Mouse (Mus musculus) neural tube, embryonic 11.5 days (tissue): ENCODE data around the gene Ssbp2. TPM values are rescaled to one million over a fixed set of nuclear protein-coding genes. Genes with fewer than 3 reads are reported as not detected.

ENCODE experiments used
- ATAC-seq: fragments of 200-750 bp; cut with Nextera tagmentation; 2 replicates; pipeline ENCODE4 v1.8.0; 2017; ENCODE audit warnings: moderate number of reproducible peaks, mild to moderate bottlenecking, moderate TSS enrichment, moderate library complexity; ENCODE audit not compliant: insufficient read depth, low FRiP score, low TSS enrichment
- DNase-seq: peaks from one replicate; pipeline ENCODE4 v3.0.0-alpha.2; 2015; ENCODE audit warnings: low spot score
- H3K27ac ChIP-seq: fragments of 300-500 bp; sonication (generic); 2 replicates; pipeline ENCODE4 v1.5.1; 2014; ENCODE audit warnings: low read depth, mild to moderate bottlenecking, low read length
- H3K27me3 ChIP-seq: fragments of 300-500 bp; sonication (generic); 2 replicates; pipeline ENCODE4 v1.6.1; 2014; ENCODE audit warnings: mild to moderate bottlenecking, low read length, mixed read lengths; ENCODE audit not compliant: control insufficient read depth, insufficient read depth
- H3K36me3 ChIP-seq: fragments of 300-500 bp; sonication (generic); 2 replicates; pipeline ENCODE4 v1.6.1; 2014; ENCODE audit warnings: mild to moderate bottlenecking, low read length, moderate library complexity, mixed read lengths; ENCODE audit not compliant: control insufficient read depth, insufficient read depth
- H3K4me1 ChIP-seq: fragments of 300-500 bp; sonication (generic); 2 replicates; pipeline ENCODE4 v1.6.1; 2014; ENCODE audit warnings: low read length, mixed read lengths; ENCODE audit not compliant: control insufficient read depth, insufficient read depth
- H3K4me2 ChIP-seq: fragments of 300-500 bp; sonication (generic); 2 replicates; pipeline ENCODE4 v1.6.1; 2014; ENCODE audit warnings: low read depth, mild to moderate bottlenecking, moderate library complexity
- H3K4me3 ChIP-seq: fragments of 300-500 bp; sonication (generic); 2 replicates; pipeline ENCODE4 v1.5.1; 2014; ENCODE audit warnings: low read depth, low read length
- H3K9ac ChIP-seq: fragments of 300-500 bp; sonication (generic); 2 replicates; pipeline ENCODE4 v1.6.1; 2014; ENCODE audit warnings: mild to moderate bottlenecking, low read length
- H3K9me3 ChIP-seq: fragments of 300-500 bp; sonication (generic); 2 replicates; pipeline ENCODE4 v1.6.1; 2016; ENCODE audit warnings: low read length; ENCODE audit not compliant: control insufficient read depth
- WGBS: fragments of 180-500 bp; shearing (Covaris S2); extraction: QIAGEN DNeasy Blood & Tissue Kit; methylation state at CpG from one replicate; pipeline ENCODE4 v1.1.7; 2014; 5-methylcytosine and 5-hydroxymethylcytosine counted together
- polyA plus RNA-seq: library from polyadenylated mRNA; unstranded; fragments of >200 nt; fragmentation: Nextera tagmentation; extraction: Ambion mirVana; gene quantifications from 2 replicates; pipeline ENCODE4 v1.2.1, GENCODE M21; 2014

Ssbp2 gene
- polyA plus RNA-seq, 1 experiment from 2014 or later: 146 TPM

DNA sequence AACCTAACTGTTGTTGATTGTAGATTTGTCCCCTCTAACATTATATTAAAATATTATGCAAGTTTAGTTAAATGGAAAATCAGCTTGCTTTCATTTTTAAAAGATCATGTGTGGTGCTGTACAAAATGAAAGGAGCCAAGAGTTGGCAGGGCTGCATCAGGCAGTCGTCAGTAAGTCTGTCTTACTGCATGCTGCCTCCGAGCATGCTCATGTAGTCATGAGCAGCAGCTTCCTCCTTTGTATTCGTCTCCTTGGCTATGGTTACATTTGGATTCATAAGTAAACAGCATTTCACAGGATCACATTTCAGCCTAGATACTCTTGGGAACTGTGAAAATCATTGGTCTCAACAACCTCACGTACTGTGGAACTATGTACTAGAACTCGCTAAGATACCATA, 180.1 kb downstream of the Ssbp2 start:
- H3K9ac ChIP-seq: no peak overlapping the region
- no peak overlapping the region for H3K27ac ChIP-seq
- H3K4me3 ChIP-seq: no peak overlapping the region
- no peaks in the 10 kb centered on the region for H3K27me3 ChIP-seq
- no peaks in the 10 kb centered on the region for H3K4me1 ChIP-seq
- 72% methylated on average over 5 of the region's 5 CpGs for WGBS
- H3K9me3 ChIP-seq: no peaks in the 10 kb centered on the region
- no peak for ATAC-seq
- H3K36me3 ChIP-seq: no peaks in the 10 kb centered on the region
- H3K4me2 ChIP-seq: no peak overlapping the region
- no peak for DNase-seq

DNA sequence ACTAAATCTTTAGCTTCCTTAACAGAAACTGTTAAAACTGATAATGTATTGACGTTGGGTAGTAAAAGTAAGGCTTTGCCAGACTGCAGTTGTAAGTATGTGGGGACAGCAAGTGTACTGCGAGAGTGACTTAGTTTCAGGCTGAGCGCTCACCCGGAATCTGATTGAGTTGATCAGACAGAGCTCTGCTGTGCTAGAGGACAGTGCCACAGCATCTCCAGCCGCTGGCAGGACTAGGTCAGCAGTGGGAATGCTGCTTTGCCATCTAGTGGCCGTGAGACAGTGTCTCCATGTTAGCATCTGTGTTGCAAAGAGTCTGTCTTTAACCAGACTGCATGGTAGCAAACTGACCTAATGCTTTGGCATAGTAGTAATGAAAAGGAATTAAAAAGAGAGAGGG, 188.2 kb downstream of the Ssbp2 start:
- Histone ChIP-seq H3K9ac (no peak overlapping the region), H3K27ac (no peak overlapping the region), H3K4me2 (no peak overlapping the region), H3K36me3 (no peaks in the 10 kb centered on the region), H3K27me3 (no peaks in the 10 kb centered on the region), H3K4me3 (no peak overlapping the region), H3K9me3 (no peaks in the 10 kb centered on the region), H3K4me1 (no peaks in the 10 kb centered on the region)
- DNase-seq (peak; percentile 59), ATAC-seq (peak; percentile 84)
- 37% methylated on average over 6 of the region's 6 CpGs for WGBS

DNA sequence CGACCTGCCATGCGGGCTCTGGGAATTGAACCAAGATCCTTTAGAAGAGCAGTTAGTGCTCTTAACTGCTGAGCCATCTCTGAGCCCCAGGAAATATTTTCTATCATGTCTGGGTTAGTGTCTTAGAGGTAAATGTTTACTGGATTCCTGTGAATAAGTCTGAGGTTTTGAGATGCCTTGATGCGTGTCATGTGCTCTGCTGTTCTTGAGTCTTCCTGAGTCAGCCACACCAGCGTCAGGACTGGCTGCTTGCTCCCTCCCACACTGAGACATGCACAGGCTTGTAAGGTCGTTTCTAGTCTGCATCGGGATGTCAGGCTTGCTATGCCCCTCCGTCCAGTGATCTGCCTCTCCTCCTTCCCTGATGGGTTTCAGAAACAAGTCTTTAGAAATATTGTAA, 189.8 kb downstream of the Ssbp2 start:
- no peak for ATAC-seq
- no peak overlapping the region for H3K4me3 ChIP-seq
- H3K9ac ChIP-seq: no peak overlapping the region
- 80% methylated on average over 7 of the region's 7 CpGs for WGBS
- no peaks in the 10 kb centered on the region for H3K9me3 ChIP-seq
- no peak overlapping the region for H3K4me2 ChIP-seq
- no peaks in the 10 kb centered on the region for H3K36me3 ChIP-seq
- no peak for DNase-seq
- H3K4me1 ChIP-seq: no peaks in the 10 kb centered on the region
- no peaks in the 10 kb centered on the region for H3K27me3 ChIP-seq
- H3K27ac ChIP-seq: no peak overlapping the region

DNA sequence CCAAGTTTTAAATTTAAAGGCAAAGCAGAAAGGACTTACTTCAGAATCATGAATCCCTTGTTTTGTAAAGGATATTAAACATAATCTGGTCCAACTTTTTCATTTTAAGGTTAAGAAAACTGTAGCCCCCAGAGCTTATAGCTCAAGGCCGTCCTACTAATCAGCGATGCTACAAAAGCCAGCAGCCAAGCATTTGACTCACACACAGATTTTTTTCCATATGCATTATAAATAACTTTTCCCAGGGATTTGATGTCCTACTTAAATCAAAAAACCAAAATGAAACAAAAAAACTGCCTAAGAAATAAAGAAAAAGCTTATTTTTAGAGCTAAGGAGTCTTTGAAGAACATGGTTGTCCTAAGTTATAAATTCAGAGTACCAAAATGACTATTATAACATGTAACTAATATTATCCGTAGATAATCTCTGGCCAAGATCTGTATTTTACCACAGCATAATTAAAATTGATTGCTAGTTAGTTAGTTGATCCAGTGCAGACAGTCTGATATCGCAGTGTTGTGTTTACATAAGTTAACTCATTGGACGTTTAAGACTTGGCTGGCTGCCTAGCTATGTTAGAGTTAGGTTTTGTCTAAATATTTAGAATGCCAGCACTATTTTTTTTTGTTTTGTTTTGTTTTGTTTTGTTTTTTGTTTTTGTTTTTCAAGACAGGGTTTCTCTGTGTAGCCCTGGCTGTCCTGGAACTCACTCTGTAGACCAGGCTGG, 201.1 kb downstream of the Ssbp2 start:
- no peak for ATAC-seq
- Histone ChIP-seq H3K27ac (no peak overlapping the region), H3K9me3 (no peaks in the 10 kb centered on the region), H3K4me1 (no peaks in the 10 kb centered on the region), H3K4me3 (no peak overlapping the region), H3K9ac (no peak overlapping the region), H3K4me2 (no peak overlapping the region), H3K36me3 (no peaks in the 10 kb centered on the region), H3K27me3 (no peaks in the 10 kb centered on the region)
- no peak for DNase-seq
- 96% methylated on average over 5 of the region's 5 CpGs for WGBS

DNA sequence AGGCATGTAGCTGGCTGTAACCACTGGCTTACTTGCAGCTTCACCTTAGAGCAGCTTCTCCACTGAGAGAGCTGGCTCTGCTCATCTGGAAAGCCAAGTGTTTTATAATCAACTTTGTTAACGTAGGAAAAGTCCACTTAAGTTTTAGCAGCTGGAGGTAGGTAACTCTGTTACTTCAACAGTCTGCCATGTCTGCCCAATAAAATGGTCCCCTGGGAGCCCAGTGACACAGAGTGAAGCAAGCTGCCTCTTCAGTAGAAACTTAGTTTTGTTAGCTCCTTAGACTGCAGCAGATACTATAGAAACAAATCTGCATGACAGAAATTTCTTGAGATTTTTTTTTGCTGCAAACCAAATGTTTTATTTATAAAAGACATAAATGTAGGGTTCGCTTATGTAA, 202.7 kb downstream of the Ssbp2 start:
- H3K4me3 ChIP-seq: no peak overlapping the region
- no peak overlapping the region for H3K9ac ChIP-seq
- H3K4me2 ChIP-seq: no peak overlapping the region
- ATAC-seq (no peak), DNase-seq (no peak)
- H3K27me3 ChIP-seq: no peaks in the 10 kb centered on the region
- no peaks in the 10 kb centered on the region for H3K9me3 ChIP-seq
- H3K4me1 ChIP-seq: no peaks in the 10 kb centered on the region
- WGBS: 70% methylated on average over 2 of the region's 2 CpGs
- no peak overlapping the region for H3K27ac ChIP-seq
- no peaks in the 10 kb centered on the region for H3K36me3 ChIP-seq

DNA sequence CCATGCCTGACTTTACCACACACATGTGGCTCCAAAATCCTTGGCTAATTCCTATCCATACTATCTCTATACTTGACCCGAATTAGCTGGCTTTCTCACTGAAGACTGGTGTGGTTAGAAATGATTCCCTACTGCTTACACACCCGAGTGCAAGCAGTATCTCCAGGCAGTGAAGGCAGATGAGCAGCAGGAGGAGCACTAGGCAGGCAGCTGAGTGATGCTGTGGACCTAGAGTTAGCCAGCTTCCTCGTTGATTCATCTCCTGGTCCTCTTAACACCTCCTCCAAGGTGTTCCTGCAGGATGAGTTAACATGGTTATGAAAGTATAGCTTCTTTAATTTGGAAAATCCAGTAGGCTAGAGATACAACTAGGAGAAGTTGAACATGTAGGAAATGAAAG, 213.2 kb downstream of the Ssbp2 start:
- H3K4me3 ChIP-seq: no peak overlapping the region
- no peak overlapping the region for H3K4me2 ChIP-seq
- H3K36me3 ChIP-seq: no peaks in the 10 kb centered on the region
- ATAC-seq (no peak), DNase-seq (no peak)
- 73% methylated on average over 3 of the region's 3 CpGs for whole genome bisulfite sequencing
- H3K9ac ChIP-seq: no peak overlapping the region
- no peaks in the 10 kb centered on the region for H3K4me1 ChIP-seq
- H3K9me3 ChIP-seq: no peaks in the 10 kb centered on the region
- no peak overlapping the region for H3K27ac ChIP-seq
- no peaks in the 10 kb centered on the region for H3K27me3 ChIP-seq

DNA sequence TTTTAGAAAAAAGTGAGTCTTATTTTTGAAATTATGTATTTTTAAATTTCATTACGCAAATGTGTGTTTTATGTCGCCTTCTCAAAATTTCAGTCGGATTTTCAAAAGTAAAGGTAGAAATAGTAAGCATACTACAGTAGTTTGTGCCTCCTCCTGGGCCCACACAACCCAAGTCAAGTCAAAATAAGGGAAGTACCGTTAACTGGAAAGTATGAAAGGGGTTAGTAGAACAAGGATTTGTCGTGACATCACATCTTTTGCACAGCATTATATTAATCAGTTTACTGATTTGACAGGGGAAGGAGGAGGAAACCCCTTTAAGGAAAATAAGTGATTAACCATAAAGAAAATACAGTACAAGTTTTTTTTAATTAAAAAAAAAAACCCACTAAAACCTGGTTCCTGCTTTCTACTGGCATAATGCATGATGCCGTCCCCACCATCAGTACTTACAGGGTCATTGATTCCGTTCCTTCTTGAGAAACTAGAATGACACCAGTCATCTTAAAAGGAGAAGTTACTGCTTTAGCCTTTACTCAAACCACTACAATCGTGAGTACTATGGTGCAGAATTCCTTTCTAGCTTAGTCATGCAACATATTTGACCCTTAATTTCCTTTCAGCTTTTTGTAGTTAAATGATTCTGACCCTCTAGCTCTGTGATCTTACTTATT, 220.8 kb downstream of the Ssbp2 start:
- H3K4me1 ChIP-seq: no peaks in the 10 kb centered on the region

DNA sequence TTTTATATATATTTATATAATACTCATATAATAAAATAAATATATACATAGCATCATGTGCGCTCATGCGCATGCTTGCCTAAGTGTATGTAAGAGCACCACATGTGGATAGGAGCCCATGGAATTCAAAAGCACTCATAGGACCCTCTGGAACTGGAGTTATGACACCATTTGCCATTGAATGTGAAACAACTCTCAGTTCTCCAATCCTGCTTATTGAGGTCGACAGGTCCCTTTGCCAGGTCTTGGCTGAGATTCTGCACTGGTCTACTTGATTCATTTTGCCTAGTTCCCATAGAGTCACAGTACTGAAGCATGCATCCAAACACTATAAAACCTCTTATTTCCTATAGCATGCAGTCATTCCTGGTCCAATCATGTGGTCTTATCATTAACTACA, 221.4 kb downstream of the Ssbp2 start:
- H3K9me3 ChIP-seq: no peaks in the 10 kb centered on the region
- no peak overlapping the region for H3K9ac ChIP-seq
- H3K4me3 ChIP-seq: no peak overlapping the region
- H3K27ac ChIP-seq: no peak overlapping the region
- no peaks in the 10 kb centered on the region for H3K4me1 ChIP-seq
- no peak overlapping the region for H3K4me2 ChIP-seq
- WGBS: 96% methylated on average over 3 of the region's 3 CpGs
- H3K27me3 ChIP-seq: no peaks in the 10 kb centered on the region
- DNase-seq: no peak
- no peak for ATAC-seq
- H3K36me3 ChIP-seq: no peaks in the 10 kb centered on the region

More for the DNA sequence above, 220.8 kb downstream of the Ssbp2 start:
- H3K4me2 ChIP-seq: no peak overlapping the region
- DNase-seq (no peak), ATAC-seq (no peak)
- H3K36me3 ChIP-seq: no peaks in the 10 kb centered on the region
- H3K9ac ChIP-seq: no peak overlapping the region
- 92% methylated on average over 8 of the region's 8 CpGs for WGBS
- no peaks in the 10 kb centered on the region for H3K9me3 ChIP-seq
- H3K4me3 ChIP-seq: no peak overlapping the region
- no peak overlapping the region for H3K27ac ChIP-seq
- no peaks in the 10 kb centered on the region for H3K27me3 ChIP-seq

DNA sequence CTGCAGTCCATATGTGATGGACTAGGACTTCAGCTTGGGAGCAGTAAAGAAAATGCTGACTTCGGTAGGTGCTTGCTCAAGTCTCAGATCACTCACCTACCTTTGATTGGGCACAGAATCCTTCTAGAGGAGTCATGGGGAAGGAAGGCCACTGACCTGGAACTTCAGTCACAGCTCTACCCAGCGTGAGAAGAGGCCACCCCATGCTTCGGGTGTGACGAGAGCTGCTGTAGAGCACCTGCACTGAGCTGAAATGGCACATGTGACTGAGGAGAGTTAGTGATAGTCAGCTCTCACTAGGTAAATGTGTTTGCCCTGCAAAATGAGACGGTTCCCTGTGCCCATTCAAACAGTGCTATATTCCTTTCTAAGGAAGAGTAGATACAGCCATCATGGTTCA, 230.0 kb downstream of the Ssbp2 start:
- ATAC-seq (no peak), DNase-seq (no peak)
- Histone ChIP-seq H3K4me2 (no peak overlapping the region), H3K9ac (no peak overlapping the region), H3K4me1 (no peaks in the 10 kb centered on the region), H3K9me3 (no peaks in the 10 kb centered on the region), H3K27me3 (no peaks in the 10 kb centered on the region), H3K27ac (no peak overlapping the region), H3K4me3 (no peak overlapping the region), H3K36me3 (no peaks in the 10 kb centered on the region)
- WGBS: 88% methylated on average over 5 of the region's 5 CpGs
